Mouse (Mus musculus): ENCODE measurements around the gene Rpl28.

The Rpl28 gene

GRCm38 (mm10) chr7:4792278-4793212 is at the start of gene Rpl28:
TSS of gene Rpl28 (plus strand) at chr7:4792874.
- DNase-seq (ENCODE audit: low read depth): peak; percentile 97

GRCm38 (mm10) chr7:4743354-4743753 is 49.3 kb upstream of the Rpl28 start:
- no peak for DNase-seq (ENCODE audit: low read depth)

DNA sequence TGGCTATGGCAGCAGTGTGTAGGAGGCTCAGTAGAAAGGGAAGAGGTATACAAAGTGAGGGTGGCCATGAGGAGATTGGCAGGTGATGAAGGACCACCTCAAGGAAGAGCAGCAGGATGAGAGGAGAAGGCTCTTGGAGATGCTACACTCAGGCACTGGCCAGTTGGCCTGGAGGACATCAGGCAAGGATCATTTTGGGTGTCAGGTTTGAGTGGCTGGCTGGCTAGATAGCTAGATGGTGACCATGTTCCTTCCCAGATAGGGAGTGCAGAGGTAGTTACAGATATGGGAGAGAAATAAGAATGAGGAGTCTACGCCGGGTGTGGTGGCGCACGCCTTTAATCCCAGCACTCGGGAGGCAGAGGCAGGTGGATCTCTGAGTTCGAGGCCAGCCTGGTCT is 47.8 kb upstream of the Rpl28 start:
- DNase-seq (ENCODE audit: low read depth): no peak

DNA sequence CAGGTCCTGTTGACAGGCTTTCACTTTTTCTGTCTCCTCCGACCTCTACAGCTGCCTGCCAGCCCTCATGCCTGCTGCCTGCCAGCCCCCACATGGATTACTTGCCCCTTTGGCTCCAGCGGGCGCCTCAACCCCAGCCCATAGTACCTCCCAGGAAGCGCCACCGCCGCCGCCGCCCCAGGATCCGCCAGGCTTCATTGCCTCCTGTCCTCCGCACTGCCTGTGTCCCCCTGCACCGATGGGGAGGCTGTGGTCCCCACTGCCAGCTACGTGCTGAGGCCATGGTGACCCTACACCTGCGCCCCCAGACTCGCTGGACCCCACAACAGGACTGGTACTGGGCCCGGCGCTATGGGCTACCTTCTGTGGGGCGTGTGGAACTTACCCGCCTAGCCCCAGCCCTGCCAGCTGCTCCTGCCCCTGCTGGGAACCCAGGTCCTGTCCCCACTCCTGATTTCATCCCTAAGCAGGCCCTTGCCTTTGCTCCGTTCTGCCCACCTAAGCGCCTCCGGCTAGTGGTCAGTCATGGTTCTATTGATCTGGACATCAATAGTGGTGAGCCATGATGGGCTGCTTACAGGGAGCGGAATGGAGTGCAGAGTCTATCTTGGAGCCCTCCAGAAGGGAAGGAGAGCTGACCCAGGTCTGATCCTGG is 46.2 kb upstream of the Rpl28 start:
- no peak for DNase-seq (ENCODE audit: low read depth)

- DNase-seq (ENCODE audit: low read depth): no peak
Measured at GRCm38 (mm10) chr7:4747156-4747899, 45.3 kb upstream of the Rpl28 start.

DNA sequence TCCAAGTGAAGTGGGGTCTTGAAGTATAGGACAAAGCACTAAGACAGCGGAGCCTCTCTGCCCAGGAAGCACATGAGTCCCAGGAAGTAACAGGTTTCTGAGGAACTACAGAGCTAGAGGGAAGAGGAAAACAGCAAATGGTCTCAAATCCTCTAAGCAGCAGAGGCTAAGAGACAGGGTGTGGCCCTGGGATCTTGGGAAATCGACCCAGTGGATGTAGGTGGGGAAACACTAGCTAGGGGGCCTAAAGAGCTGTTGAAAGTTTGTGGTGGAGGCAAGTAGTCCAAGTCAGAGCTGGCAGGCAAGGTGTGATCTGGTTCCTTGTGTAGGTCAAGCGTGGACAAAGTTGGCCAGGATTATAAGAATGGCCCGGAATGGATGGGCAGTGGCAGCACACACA is 44.4 kb upstream of the Rpl28 start:
- DNase-seq (ENCODE audit: low read depth): no peak

DNA sequence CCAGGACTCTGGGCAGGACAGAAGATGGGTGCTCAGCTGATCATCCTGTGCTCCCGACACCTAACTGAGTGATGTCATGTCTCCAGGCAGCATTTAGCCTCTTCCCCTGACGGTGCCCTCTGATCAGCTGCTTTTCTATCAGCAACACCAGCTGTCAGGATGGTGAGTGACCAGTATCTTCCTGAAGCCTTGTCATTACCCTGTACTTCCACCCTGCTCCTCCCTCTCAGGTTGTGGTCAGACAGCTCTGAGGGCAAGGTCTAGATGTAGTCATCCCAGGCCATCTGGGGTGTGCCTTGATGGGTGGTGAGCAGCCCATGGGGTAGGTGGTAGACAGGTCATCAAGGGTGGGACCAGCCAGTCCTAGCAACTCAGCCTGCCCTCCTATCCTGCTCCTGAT is 43.5 kb upstream of the Rpl28 start:
- no peak for DNase-seq (ENCODE audit: low read depth)

DNA sequence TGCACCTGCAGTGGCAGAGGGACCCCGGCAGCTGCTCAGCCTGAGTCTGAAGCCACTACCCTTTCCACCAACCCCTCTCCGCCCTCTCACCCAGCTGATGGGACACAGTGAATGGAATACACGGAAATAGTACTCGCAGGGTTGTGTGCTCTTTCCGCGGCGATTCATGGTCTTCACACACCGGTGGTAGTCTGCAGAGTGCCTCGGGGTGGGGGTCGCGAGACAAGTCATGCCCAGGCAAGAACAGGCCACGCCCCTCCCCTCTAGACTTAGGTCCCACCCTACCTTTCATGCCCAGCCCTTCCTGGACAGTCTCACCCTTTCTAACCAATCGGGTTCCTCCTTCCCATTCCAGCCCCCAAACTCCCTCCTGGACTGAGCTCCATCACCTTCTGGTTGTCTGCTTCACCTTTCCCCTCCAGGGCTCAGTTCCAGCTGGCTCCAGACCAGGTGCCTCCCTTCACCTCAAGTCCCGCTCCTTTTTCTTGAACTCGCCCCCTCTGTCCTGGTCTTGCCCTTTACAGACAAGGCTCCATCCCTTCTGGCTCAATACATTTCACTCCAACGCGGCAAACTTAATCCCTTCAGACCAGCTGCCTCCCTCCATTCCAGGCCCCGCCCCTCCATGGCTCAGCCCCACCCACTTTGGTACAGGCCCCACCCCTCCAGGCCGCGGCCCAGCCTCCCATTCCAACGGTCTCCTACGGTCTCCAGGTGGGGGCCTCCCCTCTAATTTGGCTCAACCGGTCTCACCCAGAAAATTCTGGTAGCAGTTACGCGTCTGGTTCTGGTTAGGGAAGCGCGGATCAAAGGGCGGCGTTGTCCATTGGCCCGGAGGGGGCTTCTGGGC is 40.5 kb upstream of the Rpl28 start:
- DNase-seq (ENCODE audit: low read depth): peak; percentile 21

- DNase-seq (ENCODE audit: low read depth): peak; percentile 71
Measured at GRCm38 (mm10) chr7:4752821-4753570, 39.7 kb upstream of the Rpl28 start, which contains the start of gene Cox6b2. TSS of gene Cox6b2 (minus strand) at chr7:4753094.

DNA sequence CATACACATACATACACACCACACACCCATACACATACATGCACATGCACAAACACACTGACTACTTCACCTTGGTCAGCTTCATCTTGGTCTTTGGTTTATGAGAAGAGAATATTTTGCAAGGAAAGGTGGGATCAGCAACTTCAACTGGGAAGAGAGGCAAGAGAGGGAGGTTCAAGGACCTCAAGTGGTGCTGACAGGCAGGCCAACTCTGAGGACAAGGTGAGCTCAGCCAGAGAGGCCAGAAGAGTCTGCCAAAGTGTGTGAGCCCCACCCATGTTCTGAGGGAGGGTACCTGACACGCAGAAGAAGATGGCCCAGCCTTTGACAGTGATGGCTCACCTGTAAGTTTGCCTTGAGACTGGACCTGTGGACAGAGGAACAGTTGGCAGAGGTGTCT is 33.0 kb upstream of the Rpl28 start:
- DNase-seq (ENCODE audit: low read depth): no peak

DNA sequence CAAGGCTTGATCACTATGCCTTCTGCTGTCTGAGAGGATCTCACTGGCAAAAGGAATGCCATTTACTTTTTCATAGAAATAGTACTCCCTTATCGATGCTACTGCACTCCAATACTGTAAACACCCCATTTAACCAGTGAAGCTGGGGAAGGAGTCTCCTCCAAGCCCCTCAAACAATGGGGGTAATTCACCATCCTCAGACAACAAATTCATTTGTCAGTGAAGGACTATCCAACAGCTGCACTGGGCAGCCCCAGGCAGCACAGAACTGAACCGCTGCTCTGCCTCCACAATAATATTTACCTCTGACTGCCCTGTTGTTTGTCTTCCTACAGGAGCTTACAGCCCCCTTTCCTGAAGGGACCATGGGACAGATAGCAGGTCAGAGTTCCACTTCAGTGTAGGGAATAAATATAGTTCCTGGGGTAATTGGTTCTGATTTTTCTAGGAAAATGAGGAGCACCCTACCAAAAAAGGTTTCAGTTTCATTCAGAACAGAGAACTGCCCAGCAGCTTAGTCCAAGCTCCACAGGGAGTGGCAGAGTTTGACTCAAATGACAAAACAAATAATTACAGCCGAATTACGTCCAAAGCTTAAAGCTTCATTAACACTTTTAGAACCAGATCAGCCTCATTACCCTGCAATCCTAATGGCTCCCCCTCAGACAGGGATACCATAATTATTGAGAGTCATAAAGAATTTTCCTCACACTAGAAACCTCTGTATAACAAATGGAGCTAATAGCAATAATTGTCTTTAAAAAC is 27.5 kb upstream of the Rpl28 start:
- no peak for DNase-seq (ENCODE audit: low read depth)

GRCm38 (mm10) chr7:4771202-4771601 is 21.5 kb upstream of the Rpl28 start, which contains the start of gene Fam71e2:
TSS of gene Fam71e2 (minus strand) at chr7:4771302.
- no peak for DNase-seq (ENCODE audit: low read depth)

DNA sequence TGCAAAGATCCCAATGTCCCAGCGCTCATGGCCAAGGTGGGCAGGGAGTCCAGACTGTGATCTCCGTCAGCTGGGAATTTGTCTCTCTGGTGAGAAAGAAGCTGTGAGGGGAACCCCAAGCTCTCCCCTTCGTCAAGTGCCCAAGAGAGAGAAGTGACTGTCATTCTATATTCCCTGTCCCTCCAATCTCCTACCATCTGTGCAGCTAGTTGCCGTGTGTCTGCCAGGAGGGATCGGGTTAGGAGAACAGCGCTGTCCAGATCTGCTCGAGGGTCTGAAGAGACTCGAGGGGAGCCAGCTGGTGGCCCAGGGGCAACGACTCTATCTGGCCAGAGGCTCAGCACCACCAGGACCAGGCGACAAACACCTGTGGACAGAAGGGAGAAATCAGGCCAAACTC is 16.5 kb upstream of the Rpl28 start:
- DNase-seq (ENCODE audit: low read depth): no peak

GRCm38 (mm10) chr7:4776861-4777830 is 15.5 kb upstream of the Rpl28 start:
- DNase-seq (ENCODE audit: low read depth): peak; percentile 41

- no peak for DNase-seq (ENCODE audit: low read depth)
Measured at GRCm38 (mm10) chr7:4777851-4778637, 14.6 kb upstream of the Rpl28 start.

DNA sequence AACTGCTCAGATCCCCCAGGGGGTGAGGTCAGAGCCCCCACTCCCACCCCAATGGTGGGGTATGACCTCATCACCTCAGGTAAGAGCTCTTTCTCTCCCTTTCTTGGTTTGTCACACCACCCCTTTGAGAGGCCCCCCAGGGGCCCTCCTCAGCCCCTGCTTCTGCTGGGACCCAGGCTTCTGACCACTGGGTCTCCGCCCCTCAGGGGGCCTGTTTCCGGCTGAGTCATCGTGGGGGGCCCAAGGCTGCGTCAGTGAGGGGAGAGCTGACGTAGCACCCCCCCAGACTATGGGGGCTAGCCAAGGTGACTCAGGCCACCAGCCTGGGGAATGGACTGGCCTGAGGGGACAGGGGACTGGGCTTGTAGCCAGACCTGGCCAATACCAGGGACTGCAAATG is 12.8 kb upstream of the Rpl28 start:
- DNase-seq (ENCODE audit: low read depth): no peak

- DNase-seq (ENCODE audit: low read depth): no peak
Measured at GRCm38 (mm10) chr7:4782130-4782529, 10.5 kb upstream of the Rpl28 start.

DNA sequence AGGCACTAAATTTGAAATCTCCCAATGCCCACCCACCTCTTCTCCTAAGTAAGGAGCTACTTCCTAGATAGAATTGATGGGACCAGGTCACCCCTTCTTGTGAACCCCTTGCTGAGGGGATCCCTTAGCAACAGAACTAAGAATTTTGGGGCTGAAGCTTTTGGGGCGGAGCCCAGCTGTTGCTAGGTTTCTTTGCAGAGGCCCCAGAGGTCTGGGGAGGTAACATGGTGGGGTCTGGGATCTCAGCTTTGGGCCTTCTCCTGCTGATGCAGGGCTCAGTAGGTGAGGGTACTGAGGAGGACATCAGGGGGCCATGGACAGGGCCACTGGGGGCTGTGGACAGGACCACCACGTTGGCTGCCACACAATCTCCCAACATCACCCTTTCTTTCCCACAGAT is 9.9 kb upstream of the Rpl28 start, which contains the start of the genes Il11 and Tmem190:
Il11 (minus strand) TSS at position 101 of the 400 bp plus-strand sequence.
Tmem190 (plus strand) TSS at position 179 of the 400 bp plus-strand sequence.
- DNase-seq (ENCODE audit: low read depth): no peak
